Mouse (Mus musculus) gonadal fat pad, adult 2 months (tissue): Measurements from ENCODE around the gene Vmn1r41. TPM values are rescaled to one million over a fixed set of nuclear protein-coding genes. Genes with fewer than 3 reads are reported as not detected.

Experiments used
- DNase-seq: peaks from one replicate; pipeline ENCODE4 v3.0.0-alpha.2; 2012; ENCODE audit warnings: low read depth
- polyA plus RNA-seq: library from polyadenylated mRNA; depleted of rRNA; stranded (reverse); fragments of >200 nt; gene quantifications from 2 replicates; pipeline ENCODE4 v1.2.3, GENCODE M21; 2012; rRNA removed

The Vmn1r41 gene
- not detected in 2 replicates for polyA plus RNA-seq

DNA sequence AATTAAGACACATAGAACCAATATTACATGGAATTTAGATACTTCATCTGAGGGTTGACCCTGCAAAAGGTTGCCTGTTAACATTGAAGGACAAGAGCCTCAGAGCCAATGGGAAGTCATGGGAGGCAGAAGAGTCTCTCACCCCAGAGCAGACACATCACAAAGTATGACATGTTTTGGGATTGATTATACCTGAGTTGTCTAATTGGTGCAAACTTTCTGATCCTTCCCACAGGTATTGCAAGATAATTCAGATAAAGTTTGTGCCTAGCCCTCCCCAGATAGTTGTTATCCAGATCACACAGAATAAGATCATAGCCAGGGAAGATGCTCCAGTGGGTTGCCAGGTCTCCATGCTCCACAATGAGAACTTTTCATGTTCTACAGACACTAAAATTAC lies at the start of gene Vmn1r41:
Gene Vmn1r41, plus strand, starts transcription at position 301 of the 400 bp plus-strand sequence.
- DNase-seq = no peak

DNA sequence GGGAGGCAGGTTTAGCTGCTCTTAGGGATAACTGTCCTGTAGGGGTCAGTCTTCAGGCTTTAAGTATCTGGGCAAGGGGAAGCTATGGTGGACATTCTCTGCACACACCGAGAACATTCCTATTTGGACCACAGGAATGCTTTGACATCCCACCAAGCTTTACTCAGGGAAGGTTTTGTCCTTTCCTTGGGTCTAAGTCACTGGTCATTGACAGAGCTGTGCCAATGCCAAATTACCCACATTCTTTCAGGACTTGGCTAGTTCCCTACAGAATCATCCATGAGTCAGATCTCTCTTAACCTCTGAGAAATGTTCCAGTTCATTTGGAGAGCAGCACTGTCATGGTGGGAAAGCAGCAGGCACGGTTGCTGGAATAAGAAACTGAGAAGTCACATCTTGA lies 33.9 kb upstream of the Vmn1r41 start:
- no peak for DNase-seq

GRCm38 (mm10) chr6:89707240-89707639 lies 33.3 kb upstream of the Vmn1r41 start, which contains the start of gene Vmn1r40:
TSS of gene Vmn1r40 (plus strand) at chr6:89707540.
- no peak for DNase-seq

DNA sequence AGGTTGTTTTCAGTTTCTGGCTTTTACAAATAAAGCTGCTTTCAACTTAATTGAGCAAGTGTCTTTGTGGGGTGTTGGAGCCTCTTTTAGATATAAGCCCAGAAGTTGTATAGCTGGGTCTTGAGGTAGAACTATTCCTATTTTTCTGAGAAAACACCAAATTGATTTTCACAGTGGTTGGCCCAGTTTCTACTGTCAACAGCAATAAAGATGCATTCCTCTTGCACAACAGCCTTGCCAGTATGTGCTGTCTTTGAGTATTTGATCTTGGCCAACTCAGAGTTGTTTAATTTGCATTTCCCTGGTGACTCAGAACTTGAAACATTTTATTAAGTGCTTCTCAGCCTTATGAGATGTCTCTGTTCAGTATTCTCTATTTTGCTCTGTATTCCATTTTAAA lies 22.5 kb upstream of the Vmn1r41 start:
- no peak for DNase-seq

- no peak for DNase-seq
Measured at GRCm38 (mm10) chr6:89742811-89743210, 2.2 kb downstream of the Vmn1r41 start.

DNA sequence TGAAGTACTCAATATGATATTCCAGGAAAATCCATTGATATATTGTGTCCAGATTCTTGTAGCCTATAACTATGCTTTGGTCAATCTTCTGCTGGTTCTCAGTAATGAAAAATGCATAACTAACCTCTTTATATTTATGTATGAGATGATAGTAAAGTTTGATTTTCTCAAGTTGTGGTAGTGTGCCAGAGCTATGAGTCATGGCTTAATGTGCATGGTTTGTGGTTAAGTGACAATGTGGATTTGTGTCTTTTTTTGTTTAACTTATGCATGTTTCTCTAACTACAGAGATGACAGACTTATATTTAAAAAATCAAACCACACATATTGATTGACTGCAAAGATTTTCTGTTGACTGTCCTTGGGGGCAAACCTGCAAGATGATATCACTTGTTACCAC lies 49.7 kb downstream of the Vmn1r41 start:
- no peak for DNase-seq

Other genes with a start within 250 kb of the Vmn1r41 start
- gene Chchd6, start 145.1 kb upstream of the Vmn1r41 start, polyA plus RNA-seq = 123 and 158 TPM in 2 replicates
- gene Txnrd3, start 96.8 kb upstream of the Vmn1r41 start, polyA plus RNA-seq = 10.4 and 12.5 TPM in 2 replicates
- not detected in 2 replicates for gene Vmn1r40, start 33.2 kb upstream of the Vmn1r41 start, polyA plus RNA-seq
- gene Vmn1r42, start 135.6 kb downstream of the Vmn1r41 start, polyA plus RNA-seq = 0.05 TPM in 1 of 2 replicates, not detected in the other
- 0.08 and 0.14 TPM in 2 replicates for gene Vmn1r43, start 135.6 kb downstream of the Vmn1r41 start, polyA plus RNA-seq
- gene Vmn1r44, start 142.9 kb downstream of the Vmn1r41 start, polyA plus RNA-seq = not detected in 2 replicates
- not detected in 2 replicates for gene Vmn1r45, start 199.8 kb downstream of the Vmn1r41 start, polyA plus RNA-seq
- gene Vmn1r46, start 228.5 kb downstream of the Vmn1r41 start, polyA plus RNA-seq = not detected in 2 replicates